Mouse (Mus musculus): ENCODE measurements at regions not wholly inside any gene's neighbourhood (a gene's known extent, or its start where the extent isn't known, plus 50 kb on each side); places are given as distances from the start of the nearest gene placed in this dataset.
A peak's percentile ranks its signal among the peaks of the same experiment; 100 is the strongest.

GRCm38 (mm10) chr6:31637371-31638052 lies 73.7 kb upstream of the Podxl start:
- H3K4me3 ChIP-seq = no peak overlapping the region
- H3K4me1 ChIP-seq = peaks cover 46% of the 10 kb centered on the region
- no peak for DNase-seq (ENCODE audit: low spot score)
- no peaks in the 10 kb centered on the region for H3K9me3 ChIP-seq
- no peaks in the 10 kb centered on the region for H3K36me3 ChIP-seq
- H3K27me3 ChIP-seq (ENCODE audit: insufficient read depth, poor library complexity, severe bottlenecking) = no peaks in the 10 kb centered on the region
- peak overlapping the region; percentile 81 for H3K27ac ChIP-seq
- 10% methylated on average over 16 of the region's 16 CpGs for WGBS

- Histone ChIP-seq H3K27me3 (ENCODE audit: insufficient read depth, poor library complexity, severe bottlenecking) (no peaks in the 10 kb centered on the region), H3K4me3 (0 out of 2 replicates have a peak overlapping the region, but pooled peaks have one; percentile 12), H3K4me1 (peaks cover 41% of the 10 kb centered on the region), H3K36me3 (no peaks in the 10 kb centered on the region), H3K9me3 (no peaks in the 10 kb centered on the region), H3K27ac (peak overlapping the region; percentile 81)
- no peak for DNase-seq (ENCODE audit: low spot score)
- WGBS = 4% methylated on average over 9 of the region's 9 CpGs
Observed at GRCm38 (mm10) chr6:31636954-31637353, 73.2 kb upstream of the Podxl start.

GRCm38 (mm10) chr6:31632485-31632884 lies 68.7 kb upstream of the Podxl start:
- DNase-seq (ENCODE audit: low spot score) = no peak
- Histone ChIP-seq H3K4me3 (no peak overlapping the region), H3K36me3 (no peaks in the 10 kb centered on the region), H3K27ac (peak overlapping the region; percentile 18; the same call in 1 of the 2 replicates), H3K27me3 (ENCODE audit: insufficient read depth, poor library complexity, severe bottlenecking) (no peaks in the 10 kb centered on the region), H3K4me1 (peaks cover 29% of the 10 kb centered on the region), H3K9me3 (no peaks in the 10 kb centered on the region)
- 65% methylated on average over 10 of the region's 10 CpGs for WGBS

GRCm38 (mm10) chr6:31630009-31630408 lies 66.2 kb upstream of the Podxl start:
- no peaks in the 10 kb centered on the region for H3K27me3 ChIP-seq (ENCODE audit: insufficient read depth, poor library complexity, severe bottlenecking)
- 21% methylated on average over 4 of the region's 4 CpGs for WGBS
- peaks cover 20% of the 10 kb centered on the region for H3K4me1 ChIP-seq
- peak; percentile 84 for DNase-seq (ENCODE audit: low spot score)
- H3K4me3 ChIP-seq = no peak overlapping the region
- no peaks in the 10 kb centered on the region for H3K9me3 ChIP-seq
- no peaks in the 10 kb centered on the region for H3K36me3 ChIP-seq
- H3K27ac ChIP-seq = peak overlapping the region; percentile 59; the same call in 1 of the 2 replicates

GRCm38 (mm10) chr6:31627912-31628311 lies 64.1 kb upstream of the Podxl start:
- Histone ChIP-seq H3K4me1 (peaks cover 23% of the 10 kb centered on the region), H3K36me3 (no peaks in the 10 kb centered on the region), H3K9me3 (no peaks in the 10 kb centered on the region), H3K4me3 (no peak overlapping the region), H3K27ac (0 out of 2 replicates have a peak overlapping the region, but pooled peaks have one; percentile 26), H3K27me3 (ENCODE audit: insufficient read depth, poor library complexity, severe bottlenecking) (no peaks in the 10 kb centered on the region)
- WGBS = 84% methylated on average over 3 of the region's 3 CpGs
- no peak for DNase-seq (ENCODE audit: low spot score)

GRCm38 (mm10) chr6:31625055-31625454 lies 61.3 kb upstream of the Podxl start:
- peaks cover 27% of the 10 kb centered on the region for H3K4me1 ChIP-seq
- H3K36me3 ChIP-seq = no peaks in the 10 kb centered on the region
- no peaks in the 10 kb centered on the region for H3K27me3 ChIP-seq (ENCODE audit: insufficient read depth, poor library complexity, severe bottlenecking)
- no peak overlapping the region for H3K27ac ChIP-seq
- 75% methylated on average over 2 of the region's 2 CpGs for WGBS
- no peak overlapping the region for H3K4me3 ChIP-seq
- H3K9me3 ChIP-seq = no peaks in the 10 kb centered on the region
- no peak for DNase-seq (ENCODE audit: low spot score)

GRCm38 (mm10) chr6:31624374-31624773 lies 60.6 kb upstream of the Podxl start:
- DNase-seq (ENCODE audit: low spot score) = no peak
- Histone ChIP-seq H3K36me3 (no peaks in the 10 kb centered on the region), H3K4me3 (no peak overlapping the region), H3K27ac (no peak overlapping the region), H3K27me3 (ENCODE audit: insufficient read depth, poor library complexity, severe bottlenecking) (no peaks in the 10 kb centered on the region), H3K4me1 (peaks cover 27% of the 10 kb centered on the region), H3K9me3 (no peaks in the 10 kb centered on the region)
- 71% methylated on average over 10 of the region's 10 CpGs for WGBS

- 65% methylated on average over 6 of the region's 6 CpGs for WGBS
- DNase-seq (ENCODE audit: low spot score) = no peak
- H3K9me3 ChIP-seq = no peaks in the 10 kb centered on the region
Observed at GRCm38 (mm10) chr6:31621023-31621422, 57.2 kb upstream of the Podxl start.

GRCm38 (mm10) chr6:31618852-31619251 lies 55.1 kb upstream of the Podxl start:
- no peak for DNase-seq (ENCODE audit: low spot score)
- 79% methylated on average over 2 of the region's 2 CpGs for WGBS
- Histone ChIP-seq H3K9me3 (no peaks in the 10 kb centered on the region), H3K36me3 (no peaks in the 10 kb centered on the region), H3K27me3 (ENCODE audit: insufficient read depth, poor library complexity, severe bottlenecking) (no peaks in the 10 kb centered on the region), H3K4me1 (peaks cover 65% of the 10 kb centered on the region), H3K4me3 (no peak overlapping the region), H3K27ac (peak overlapping the region; percentile 71; the same call in 1 of the 2 replicates)

More at GRCm38 (mm10) chr6:31621023-31621422, 57.2 kb upstream of the Podxl start:
- Histone ChIP-seq H3K4me3 (no peak overlapping the region), H3K27ac (peak overlapping the region; percentile 36; the same call in 1 of the 2 replicates), H3K27me3 (ENCODE audit: insufficient read depth, poor library complexity, severe bottlenecking) (no peaks in the 10 kb centered on the region), H3K36me3 (no peaks in the 10 kb centered on the region), H3K4me1 (peaks cover 48% of the 10 kb centered on the region)

- WGBS = 15% methylated on average over 8 of the region's 8 CpGs
- Histone ChIP-seq H3K27me3 (ENCODE audit: insufficient read depth, poor library complexity, severe bottlenecking) (no peaks in the 10 kb centered on the region), H3K36me3 (no peaks in the 10 kb centered on the region), H3K27ac (peak overlapping the region; percentile 71), H3K9me3 (no peaks in the 10 kb centered on the region), H3K4me3 (peak overlapping the region; percentile 10; the same call in 1 of the 2 replicates), H3K4me1 (peaks cover 80% of the 10 kb centered on the region)
- DNase-seq (ENCODE audit: low spot score) = peak; percentile 93
Observed at GRCm38 (mm10) chr6:31617341-31617740, 53.6 kb upstream of the Podxl start.

- Histone ChIP-seq H3K27ac (peak overlapping the region; percentile 71), H3K36me3 (no peaks in the 10 kb centered on the region), H3K9me3 (no peaks in the 10 kb centered on the region), H3K4me3 (no peak overlapping the region), H3K27me3 (ENCODE audit: insufficient read depth, poor library complexity, severe bottlenecking) (no peaks in the 10 kb centered on the region), H3K4me1 (peaks cover 85% of the 10 kb centered on the region)
- DNase-seq (ENCODE audit: low spot score) = no peak
- 48% methylated on average over 4 of the region's 4 CpGs for WGBS
Observed at GRCm38 (mm10) chr6:31615426-31615970, 51.7 kb upstream of the Podxl start.

GRCm38 (mm10) chr6:31614563-31614962 lies 50.8 kb upstream of the Podxl start:
- peak overlapping the region; percentile 27; the same call in 1 of the 2 replicates for H3K4me3 ChIP-seq
- no peak for DNase-seq (ENCODE audit: low spot score)
- peaks cover 81% of the 10 kb centered on the region for H3K4me1 ChIP-seq
- peak overlapping the region; percentile 90 for H3K27ac ChIP-seq
- 63% methylated on average over 4 of the region's 4 CpGs for WGBS
- H3K36me3 ChIP-seq = no peaks in the 10 kb centered on the region
- no peaks in the 10 kb centered on the region for H3K9me3 ChIP-seq
- H3K27me3 ChIP-seq (ENCODE audit: insufficient read depth, poor library complexity, severe bottlenecking) = no peaks in the 10 kb centered on the region

- Histone ChIP-seq H3K27ac (peak overlapping the region; percentile 90), H3K4me1 (peaks cover 75% of the 10 kb centered on the region), H3K9me3 (no peaks in the 10 kb centered on the region), H3K4me3 (peak overlapping the region; percentile 27), H3K27me3 (ENCODE audit: insufficient read depth, poor library complexity, severe bottlenecking) (no peaks in the 10 kb centered on the region), H3K36me3 (no peaks in the 10 kb centered on the region)
- 32% methylated on average over 13 of the region's 13 CpGs for WGBS
- no peak for DNase-seq (ENCODE audit: low spot score)
Observed at GRCm38 (mm10) chr6:31613590-31614319, 50.0 kb upstream of the Podxl start.

Data from heart, embryonic 10.5 days (tissue).